ENCODE assay signal across 10 mouse cellular contexts in genomic region chr2:36103069-36103554, GRCm38 (mm10). TPM values are rescaled to one million over a fixed set of nuclear protein-coding genes. Genes with fewer than 3 reads are reported as not detected.
DNase-seq lines count a peak whose midpoint lies in the region; ATAC-seq lines count a peak whose summit lies in the region.
"Had no signal": no experiment of that assay in that cellular context is flagged by ENCODE, and none has a peak within 500 bp of the region (broad histone marks: within the 10 kb centered on the region; RNA-seq: fewer than 3 reads in every experiment).

No protein-coding gene starts in this region.

- H3K9ac ChIP-seq in limb, embryonic 15.5 days, result no peak overlapping the region

- H3K9me3 ChIP-seq in limb, embryonic 15.5 days, result no peaks in the 10 kb centered on the region

- peaks cover 98% of the 10 kb centered on the region for H3K27me3 ChIP-seq in limb, embryonic 15.5 days

- peak; percentile 27 for DNase-seq in embryo, embryonic 10.5 days (ENCODE audit: low spot score)
- DNase-seq in embryo, embryonic 9.5 days (ENCODE audit: extremely low spot score), result no peak
- DNase-seq in right cerebral cortex, adult 18-20 months, result peak; percentile 13
- no peak for DNase-seq in right cerebral cortex, postnatal 10 days (ENCODE audit: low spot score in 2 of 2)
- DNase-seq in spleen, postnatal 36 days (ENCODE audit: low spot score in 2 of 2), result no peak
- no peak for DNase-seq in c-Kit-positive CD71-positive TER-119-positive erythroid progenitor cells, embryonic 14.5 days (ENCODE audit: low spot score)
- DNase-seq in right cerebral cortex, adult 2 months (ENCODE audit: low spot score in 2 of 2), result no peak
- DNase-seq: B cell, adult 2 months; kidney, adult 11 months had no signal

- peak overlapping the region; percentile 93 for H3K4me2 ChIP-seq in limb, embryonic 15.5 days

- H3K27ac ChIP-seq in limb, embryonic 15.5 days, result no peak overlapping the region

- H3K4me1 ChIP-seq in limb, embryonic 15.5 days, result peaks cover 37% of the 10 kb centered on the region

- 3% methylated on average over 21 of the region's 21 CpGs for WGBS in limb, embryonic 15.5 days

- H3K36me3 ChIP-seq in limb, embryonic 15.5 days, result no peaks in the 10 kb centered on the region

- no peak for ATAC-seq in limb, embryonic 15.5 days (ENCODE audit: insufficient number of reproducible peaks, low FRiP score, low TSS enrichment, low read depth)

- peak overlapping the region; percentile 22 for H3K4me3 ChIP-seq in limb, embryonic 15.5 days

RNA-seq across cellular contexts. Expression of gene Lhx6, which starts 2.1 kb away (rescaled TPM):
- 0.65 and 0.92 TPM in 2 replicates for polyA plus RNA-seq in limb, embryonic 15.5 days (2015; fragmentation: Nextera tagmentation; extraction: Ambion mirVana)

RNA-seq across cellular contexts. Expression of gene Mrrf, which starts 33.1 kb away (rescaled TPM):
- 27.3 and 30.1 TPM in 2 replicates for polyA plus RNA-seq in limb, embryonic 15.5 days (2015; fragmentation: Nextera tagmentation; extraction: Ambion mirVana)

RNA-seq across cellular contexts. Expression of gene Rbm18, which starts 33.5 kb away (rescaled TPM):
- polyA plus RNA-seq in limb, embryonic 15.5 days (2015; fragmentation: Nextera tagmentation; extraction: Ambion mirVana), result 68.7 and 69.3 TPM in 2 replicates

RNA-seq across cellular contexts. Expression of gene Morn5, which starts 53.9 kb away (rescaled TPM):
- polyA plus RNA-seq in limb, embryonic 15.5 days (2015; fragmentation: Nextera tagmentation; extraction: Ambion mirVana), result 0.52 TPM in 1 of 2 replicates, not detected in the other

RNA-seq across cellular contexts. Expression of gene Ndufa8, which starts 53.9 kb away (rescaled TPM):
- polyA plus RNA-seq in limb, embryonic 15.5 days (2015; fragmentation: Nextera tagmentation; extraction: Ambion mirVana), result 210 and 231 TPM in 2 replicates

Comparison
In these comparisons a context has a peak if more than half of its experiments do, and no peak if none do; other contexts are left out.
1. DNase-seq: peak in embryo, embryonic 10.5 days (single experiment) and right cerebral cortex, adult 18-20 months (single experiment); none in embryo, embryonic 9.5 days (single experiment), right cerebral cortex, postnatal 10 days (0 of 2), spleen, postnatal 36 days (0 of 2), c-Kit-positive CD71-positive TER-119-positive erythroid progenitor cells, embryonic 14.5 days (single experiment) and right cerebral cortex, adult 2 months (0 of 2).